Mouse (Mus musculus) forebrain, embryonic 15.5 days (tissue): ENCODE measurements around the gene Dusp28. TPM values are rescaled to one million over a fixed set of nuclear protein-coding genes. Genes with fewer than 3 reads are reported as not detected.
"Not testable (repeated sequence)": the region's sequence is repeated elsewhere in the genome, so short reads cannot be mapped to it uniquely, and the experiment has no call there.

Source experiments
- ATAC-seq: fragments of 200-750 bp; cut with Nextera tagmentation; replicated peaks from 2 replicates; pipeline ENCODE4 v1.8.0; 2017; ENCODE audit warnings: mild to moderate bottlenecking, moderate TSS enrichment, moderate library complexity
- H3K27ac ChIP-seq: fragments of 300-500 bp; sonication (generic); replicated peaks from 2 replicates; pipeline ENCODE4 v1.5.1; 2015; ENCODE audit warnings: mild to moderate bottlenecking, inconsistent platforms
- H3K27me3 ChIP-seq: fragments of 300-500 bp; sonication (generic); 2 replicates; pipeline ENCODE4 v1.6.1; 2015; ENCODE audit warnings: inconsistent platforms
- H3K36me3 ChIP-seq: fragments of 300-500 bp; sonication (generic); 2 replicates; pipeline ENCODE4 v1.6.1; 2015; ENCODE audit warnings: mild to moderate bottlenecking, inconsistent platforms
- H3K4me1 ChIP-seq: fragments of 300-500 bp; sonication (generic); 2 replicates; pipeline ENCODE4 v1.6.1; 2015; ENCODE audit warnings: inconsistent platforms
- H3K4me2 ChIP-seq: fragments of 300-500 bp; sonication (generic); replicated peaks from 2 replicates; pipeline ENCODE4 v1.6.1; 2015; ENCODE audit warnings: mild to moderate bottlenecking, inconsistent platforms
- H3K4me3 ChIP-seq: fragments of 300-500 bp; sonication (generic); 2 replicates; pipeline ENCODE4 v1.5.1; 2015; ENCODE audit warnings: mild to moderate bottlenecking, inconsistent platforms
- H3K9ac ChIP-seq: fragments of 300-500 bp; sonication (generic); replicated peaks from 2 replicates; pipeline ENCODE4 v1.6.1; 2015; ENCODE audit warnings: mild to moderate bottlenecking, inconsistent platforms
- H3K9me3 ChIP-seq: fragments of 300-500 bp; sonication (generic); 2 replicates; pipeline ENCODE4 v1.6.1; 2016; ENCODE audit warnings: inconsistent platforms
- WGBS: fragments of 180-500 bp; shearing (Covaris S2); methylation state at CpG from one replicate; pipeline ENCODE4 v1.1.7; 2015; ENCODE audit warnings: mixed read lengths; 5-methylcytosine and 5-hydroxymethylcytosine counted together
- polyA plus RNA-seq: library from polyadenylated mRNA; unstranded; fragments of >200 nt; fragmentation: Nextera tagmentation; extraction: Ambion mirVana; gene quantifications from 2 replicates; pipeline ENCODE4 v1.2.1, GENCODE M21; 2015

Dusp28 gene
- polyA plus RNA-seq, 1 experiment from 2014 or later, result 15.1 TPM

DNA sequence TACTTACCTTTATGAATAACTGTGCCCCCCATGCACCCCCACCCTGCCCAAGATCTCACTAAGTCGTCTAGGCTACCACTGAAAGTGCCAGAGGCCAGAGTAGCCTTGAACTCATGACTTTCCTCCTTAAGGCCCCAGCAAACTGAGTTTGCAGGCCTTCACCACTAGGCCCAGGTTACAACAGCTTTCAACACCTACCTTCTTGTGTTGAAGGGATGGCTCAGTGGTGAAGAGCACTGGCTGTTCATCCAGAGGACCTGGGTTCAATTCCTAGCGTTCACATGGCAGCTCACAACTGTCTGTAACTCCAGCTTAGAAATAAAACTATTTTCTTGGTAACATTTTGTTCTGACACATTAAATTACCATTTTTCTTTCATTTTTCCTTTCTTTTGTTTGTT is 46.9 kb downstream of the Dusp28 start:
- H3K27me3 ChIP-seq, result no peaks in the 10 kb centered on the region
- H3K9me3 ChIP-seq, result no peaks in the 10 kb centered on the region
- WGBS, result 73% methylated on average over 2 of the region's 2 CpGs
- no peak for ATAC-seq
- no peak overlapping the region for H3K4me3 ChIP-seq
- H3K36me3 ChIP-seq, result peaks cover 2% of the 10 kb centered on the region; the same call in 1 of the 2 replicates
- no peak overlapping the region for H3K4me2 ChIP-seq
- H3K4me1 ChIP-seq, result no peaks in the 10 kb centered on the region
- H3K27ac ChIP-seq, result no peak overlapping the region
- no peak overlapping the region for H3K9ac ChIP-seq

DNA sequence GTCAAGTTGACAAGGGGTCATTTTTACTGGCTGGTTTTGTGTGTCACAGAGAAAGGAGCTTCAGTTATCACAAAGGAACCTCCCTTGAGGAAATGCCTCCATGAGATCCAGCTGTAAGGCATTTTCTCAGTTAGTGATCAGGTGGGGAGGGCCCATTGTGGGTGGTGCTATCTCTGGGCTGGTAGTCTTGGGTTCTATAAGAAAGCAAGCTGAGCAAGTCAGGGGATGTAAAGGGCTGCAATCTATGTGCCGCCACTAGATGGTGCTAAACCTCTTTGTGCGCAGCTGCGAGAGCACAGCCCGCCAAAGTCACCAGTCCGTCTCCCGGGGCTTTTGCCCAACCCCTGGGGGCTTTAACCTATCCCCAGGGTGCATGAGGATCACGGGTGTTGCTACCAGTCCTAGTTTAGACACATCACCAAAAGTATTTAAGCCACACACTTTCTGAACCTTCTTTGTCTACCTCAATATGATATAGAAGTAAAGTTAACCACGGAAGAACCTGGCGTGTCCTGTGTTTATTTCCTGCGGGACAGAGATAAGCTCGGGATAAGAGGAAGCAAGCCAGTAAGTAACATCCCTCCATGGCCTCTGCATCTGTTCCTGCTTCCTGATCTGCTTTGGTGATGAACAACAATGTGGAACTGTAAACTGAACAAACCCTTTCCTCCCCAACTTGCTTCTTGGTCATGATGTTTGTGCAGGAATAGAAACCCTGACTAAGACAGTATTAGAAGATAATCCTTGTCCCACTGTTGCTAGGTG is 50.0 kb downstream of the Dusp28 start:
- not testable (repeated sequence) for H3K4me3 ChIP-seq, H3K27ac ChIP-seq, H3K9me3 ChIP-seq, H3K36me3 ChIP-seq, H3K9ac ChIP-seq, ATAC-seq, H3K4me1 ChIP-seq, H3K27me3 ChIP-seq
- 10% methylated on average over 11 of the region's 11 CpGs for WGBS
- peak overlapping the region; percentile 33 for H3K4me2 ChIP-seq

Other genes starting within 250 kb of the Dusp28 start
- gene Gpc1, start 75.3 kb upstream of the Dusp28 start, polyA plus RNA-seq, result 83.9 and 86.1 TPM in 2 replicates
- 0.93 and 1.1 TPM in 2 replicates for gene Ankmy1, start 4.1 kb upstream of the Dusp28 start, polyA plus RNA-seq
- 31.1 and 33.6 TPM in 2 replicates for gene Rnpepl1, start 3.8 kb downstream of the Dusp28 start, polyA plus RNA-seq
- 60.9 and 67.5 TPM in 2 replicates for gene Capn10, start 27.4 kb downstream of the Dusp28 start, polyA plus RNA-seq
- 0.36 and 0.46 TPM in 2 replicates for gene Gpr35, start 43.9 kb downstream of the Dusp28 start, polyA plus RNA-seq
- gene Aqp12, start 99.4 kb downstream of the Dusp28 start, polyA plus RNA-seq, result not detected in 2 replicates
- 336 and 351 TPM in 2 replicates for gene Kif1a, start 195.0 kb downstream of the Dusp28 start, polyA plus RNA-seq
- gene Agxt, start 228.3 kb downstream of the Dusp28 start, polyA plus RNA-seq, result not detected in 2 replicates